Mouse (Mus musculus): Measurements from ENCODE around the gene Gm10518.

DNA sequence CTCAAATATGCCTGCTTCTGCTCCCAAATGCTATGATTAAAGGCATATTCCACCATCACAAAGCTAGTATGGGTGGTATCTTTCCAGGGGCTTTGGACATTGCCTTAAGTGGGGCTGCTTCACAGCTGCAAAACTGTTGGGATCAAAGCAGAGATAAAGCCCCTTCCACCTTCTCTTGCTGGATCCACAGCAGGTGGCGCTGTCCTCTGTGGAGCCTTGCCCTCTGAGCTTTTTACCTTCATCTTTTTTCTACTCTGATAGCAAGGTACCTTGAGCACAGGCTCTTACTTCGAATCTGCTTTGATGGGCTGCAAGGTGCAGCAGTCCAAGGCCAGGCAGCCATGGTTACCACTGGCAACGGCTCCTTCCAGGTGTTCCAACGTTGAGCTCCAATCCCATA, 50.2 kb downstream of the Gm10518 start:
- TF ChIP-seq CTCF (IDR thresholded peaks at IDR 0.05) (peak; percentile 80), EP300 (IDR thresholded peaks at IDR 0.05) (no peak)

Data from lung, postnatal 0 days (tissue).